Comparison of ENCODE assay signal across 11 mouse cellular contexts in genomic region chr15:84325736-84326135, GRCm38 (mm10). TPM values are rescaled to one million over a fixed set of nuclear protein-coding genes. Genes with fewer than 3 reads are reported as not detected.
DNase-seq lines count a peak whose midpoint lies in the region; ATAC-seq and TF ChIP-seq lines count a peak whose summit lies in the region.
"Had no signal": no experiment of that assay in that cellular context is flagged by ENCODE, and none has a peak within 500 bp of the region (broad histone marks: within the 10 kb centered on the region; RNA-seq: fewer than 3 reads in every experiment).

No protein-coding gene starts in this region.

- no peak overlapping the region for H3K9ac ChIP-seq in forebrain, embryonic 12.5 days
- no peak overlapping the region for H3K9ac ChIP-seq in forebrain, embryonic 15.5 days (replicated peaks)
- no peak overlapping the region for H3K9ac ChIP-seq in midbrain, embryonic 11.5 days (ENCODE audit: low read length)
- 0 out of 2 replicates have a peak overlapping the region, but pooled peaks have one; percentile 33 for H3K9ac ChIP-seq in liver, embryonic 13.5 days
- H3K9ac ChIP-seq: hindbrain, embryonic 15.5 days had no signal

- no peak for TF ChIP-seq CTCF in small intestine, adult 2 months (IDR thresholded peaks at IDR 0.05; ENCODE audit: extremely low read depth, insufficient read length, insufficient replicate concordance, low read depth, low read length)

- no peak for TF ChIP-seq POLR2A in small intestine, adult 2 months (IDR thresholded peaks at IDR 0.05; ENCODE audit: low read depth, low read length)

- 0 out of 2 replicates have a peak, but pooled peaks cover 4% of the 10 kb centered on the region for H3K27me3 ChIP-seq in forebrain, embryonic 12.5 days
- H3K27me3 ChIP-seq in forebrain, embryonic 15.5 days: no peaks in the 10 kb centered on the region
- peaks cover 19% of the 10 kb centered on the region; the same call in 1 of the 2 replicates for H3K27me3 ChIP-seq in midbrain, embryonic 10.5 days (ENCODE audit: low read depth, poor library complexity, severe bottlenecking)
- no peaks in the 10 kb centered on the region for H3K27me3 ChIP-seq in midbrain, embryonic 11.5 days (ENCODE audit: control insufficient read depth, insufficient read depth, low read length)
- H3K27me3 ChIP-seq in liver, embryonic 13.5 days: no peaks in the 10 kb centered on the region
- H3K27me3 ChIP-seq in small intestine, adult 2 months (ENCODE audit: control insufficient read depth, insufficient read depth, low read length): no peaks in the 10 kb centered on the region
- H3K27me3 ChIP-seq: hindbrain, embryonic 15.5 days had no signal

- no peaks in the 10 kb centered on the region for H3K36me3 ChIP-seq in forebrain, embryonic 12.5 days (replicated peaks)
- no peaks in the 10 kb centered on the region for H3K36me3 ChIP-seq in forebrain, embryonic 15.5 days
- H3K36me3 ChIP-seq in midbrain, embryonic 10.5 days: no peaks in the 10 kb centered on the region
- H3K36me3 ChIP-seq in midbrain, embryonic 11.5 days (ENCODE audit: control insufficient read depth, insufficient read depth, low read length): no peaks in the 10 kb centered on the region
- H3K36me3 ChIP-seq in liver, embryonic 13.5 days: no peaks in the 10 kb centered on the region
- H3K36me3 ChIP-seq in small intestine, adult 2 months (ENCODE audit: control insufficient read depth, insufficient read depth, low read length): no peaks in the 10 kb centered on the region
- H3K36me3 ChIP-seq: hindbrain, embryonic 15.5 days had no signal

- peaks cover 9% of the 10 kb centered on the region; the same call in 1 of the 2 replicates for H3K4me1 ChIP-seq in forebrain, embryonic 12.5 days
- H3K4me1 ChIP-seq in forebrain, embryonic 15.5 days: peaks cover 8% of the 10 kb centered on the region
- H3K4me1 ChIP-seq in midbrain, embryonic 10.5 days: peaks cover 42% of the 10 kb centered on the region
- peaks cover 5% of the 10 kb centered on the region; the same call in 1 of the 2 replicates for H3K4me1 ChIP-seq in midbrain, embryonic 11.5 days (ENCODE audit: control insufficient read depth, insufficient read depth, low read length)
- peaks cover 18% of the 10 kb centered on the region for H3K4me1 ChIP-seq in liver, embryonic 13.5 days (replicated peaks)
- no peaks in the 10 kb centered on the region for H3K4me1 ChIP-seq in small intestine, adult 2 months (ENCODE audit: control insufficient read depth, insufficient read depth, insufficient read length, low read length)
- H3K4me1 ChIP-seq: hindbrain, embryonic 15.5 days had no signal

- peak; percentile 36 for DNase-seq in midbrain, embryonic 10.5 days (ENCODE audit: low spot score)
- DNase-seq in midbrain, embryonic 11.5 days (ENCODE audit: low spot score, missing footprints): no peak
- no peak for DNase-seq in liver, embryonic 13.5 days
- DNase-seq in embryo, embryonic 9.5 days (ENCODE audit: extremely low spot score): no peak
- no peak for DNase-seq in kidney, postnatal 14 days
- DNase-seq: gastrocnemius, postnatal 14 days; right cerebral cortex, postnatal 4 days had no signal

- ATAC-seq in forebrain, embryonic 12.5 days (ENCODE audit: low FRiP score): 0 out of 2 replicates have a peak, but pooled peaks have one; percentile 27
- ATAC-seq in forebrain, embryonic 15.5 days (replicated peaks): no peak
- no peak; the same call in 1 of the 2 replicates for ATAC-seq in midbrain, embryonic 11.5 days (ENCODE audit: low FRiP score)
- ATAC-seq in liver, embryonic 13.5 days (ENCODE audit: low read depth): peak; percentile 26; the same call in 1 of the 2 replicates

- H3K9me3 ChIP-seq in forebrain, embryonic 12.5 days: no peaks in the 10 kb centered on the region
- H3K9me3 ChIP-seq in forebrain, embryonic 15.5 days: no peaks in the 10 kb centered on the region
- H3K9me3 ChIP-seq in midbrain, embryonic 10.5 days (replicated peaks): no peaks in the 10 kb centered on the region
- H3K9me3 ChIP-seq in midbrain, embryonic 11.5 days (ENCODE audit: control insufficient read depth, low read length): no peaks in the 10 kb centered on the region
- no peaks in the 10 kb centered on the region for H3K9me3 ChIP-seq in liver, embryonic 13.5 days (replicated peaks)
- H3K9me3 ChIP-seq: hindbrain, embryonic 15.5 days had no signal

- no peak overlapping the region for H3K4me3 ChIP-seq in forebrain, embryonic 12.5 days (replicated peaks)
- H3K4me3 ChIP-seq in forebrain, embryonic 15.5 days: no peak overlapping the region
- no peak overlapping the region for H3K4me3 ChIP-seq in midbrain, embryonic 10.5 days
- H3K4me3 ChIP-seq in midbrain, embryonic 11.5 days (ENCODE audit: low read depth, low read length): no peak overlapping the region
- peak overlapping the region; percentile 39; the same call in 1 of the 2 replicates for H3K4me3 ChIP-seq in liver, embryonic 13.5 days (replicated peaks)
- H3K4me3 ChIP-seq in small intestine, adult 2 months (ENCODE audit: low read depth, low read length): peak overlapping the region; percentile 56
- H3K4me3 ChIP-seq: hindbrain, embryonic 15.5 days had no signal

- H3K27ac ChIP-seq in forebrain, embryonic 12.5 days: no peak overlapping the region
- H3K27ac ChIP-seq in forebrain, embryonic 15.5 days (replicated peaks): no peak overlapping the region
- H3K27ac ChIP-seq in midbrain, embryonic 10.5 days (replicated peaks): peak overlapping the region; percentile 57
- H3K27ac ChIP-seq in midbrain, embryonic 11.5 days (ENCODE audit: low read depth, low read length): no peak overlapping the region
- peak overlapping the region; percentile 45 for H3K27ac ChIP-seq in liver, embryonic 13.5 days
- H3K27ac ChIP-seq in small intestine, adult 2 months (ENCODE audit: insufficient read depth, low read depth, low read length): no peak overlapping the region
- H3K27ac ChIP-seq: hindbrain, embryonic 15.5 days had no signal

- WGBS in forebrain, embryonic 12.5 days: 49% methylated on average over 12 of the region's 12 CpGs
- 55% methylated on average over 12 of the region's 12 CpGs for WGBS in forebrain, embryonic 15.5 days
- WGBS in midbrain, embryonic 10.5 days: 40% methylated on average over 12 of the region's 12 CpGs
- WGBS in midbrain, embryonic 11.5 days: 46% methylated on average over 12 of the region's 12 CpGs
- WGBS in liver, embryonic 13.5 days (ENCODE audit: insufficient replicate concordance): 42% methylated on average over 12 of the region's 12 CpGs
- WGBS in small intestine, adult 2 months: 44% methylated on average over 12 of the region's 12 CpGs

- no peak overlapping the region for H3K4me2 ChIP-seq in forebrain, embryonic 12.5 days
- no peak overlapping the region for H3K4me2 ChIP-seq in forebrain, embryonic 15.5 days (replicated peaks)
- no peak overlapping the region for H3K4me2 ChIP-seq in midbrain, embryonic 11.5 days
- peak overlapping the region; percentile 48 for H3K4me2 ChIP-seq in liver, embryonic 13.5 days
- H3K4me2 ChIP-seq: hindbrain, embryonic 15.5 days had no signal

RNA-seq across cellular contexts. Expression of gene Parvg, which starts 1.9 kb away (rescaled TPM):
- polyA plus RNA-seq in forebrain, embryonic 12.5 days (2016; fragmentation: Nextera tagmentation; extraction: Ambion mirVana): 0.60 and 0.61 TPM in 2 replicates
- polyA plus RNA-seq in forebrain, embryonic 15.5 days (2015; fragmentation: Nextera tagmentation; extraction: Ambion mirVana): 0.75 and 1.0 TPM in 2 replicates
- 0.89 and 1.0 TPM in 2 replicates for polyA plus RNA-seq in midbrain, embryonic 10.5 days (2016; fragmentation: Nextera tagmentation; extraction: Ambion mirVana)
- 0.63 and 1.2 TPM in 2 replicates for polyA plus RNA-seq in midbrain, embryonic 11.5 days (2014; fragmentation: Nextera tagmentation; extraction: Ambion mirVana)
- polyA plus RNA-seq in liver, embryonic 13.5 days (2015; fragmentation: Nextera tagmentation; extraction: Ambion mirVana): 9.4 and 9.8 TPM in 2 replicates
- polyA plus RNA-seq in small intestine, adult 2 months (2012; rRNA removed): 2.1 and 4.8 TPM in 2 replicates

Comparison
In these comparisons a context has a peak if more than half of its experiments do, and no peak if none do; other contexts are left out.
1. ATAC-seq: peak in forebrain, embryonic 12.5 days (single experiment) and liver, embryonic 13.5 days (single experiment); none in forebrain, embryonic 15.5 days (single experiment) and midbrain, embryonic 11.5 days (single experiment).
2. H3K27ac ChIP-seq: peak in midbrain, embryonic 10.5 days (single experiment) and liver, embryonic 13.5 days (single experiment); none in forebrain, embryonic 12.5 days (single experiment), forebrain, embryonic 15.5 days (single experiment), midbrain, embryonic 11.5 days (single experiment) and small intestine, adult 2 months (single experiment).
3. H3K4me3 ChIP-seq: peak in liver, embryonic 13.5 days (single experiment) and small intestine, adult 2 months (single experiment); none in forebrain, embryonic 12.5 days (single experiment), forebrain, embryonic 15.5 days (single experiment), midbrain, embryonic 10.5 days (single experiment) and midbrain, embryonic 11.5 days (single experiment).